Mouse (Mus musculus) hindbrain, embryonic 13.5 days (tissue): ENCODE data around the gene Lingo3. TPM values are rescaled to one million over a fixed set of nuclear protein-coding genes. Genes with fewer than 3 reads are reported as not detected.

Experiments used
- ATAC-seq: fragments of 200-750 bp; cut with Nextera tagmentation; 2 replicates; pipeline ENCODE4 v1.8.0; 2017; ENCODE audit warnings: moderate TSS enrichment; ENCODE audit not compliant: low FRiP score
- H3K27ac ChIP-seq: fragments of 300-500 bp; sonication (generic); 2 replicates; pipeline ENCODE4 v1.5.1; 2015; ENCODE audit warnings: inconsistent platforms, mild to moderate bottlenecking, moderate library complexity
- H3K27me3 ChIP-seq: fragments of 300-500 bp; sonication (generic); 2 replicates; pipeline ENCODE4 v1.6.1; 2015; ENCODE audit warnings: mild to moderate bottlenecking, inconsistent platforms
- H3K36me3 ChIP-seq: fragments of 300-500 bp; sonication (generic); 2 replicates; pipeline ENCODE4 v1.6.1; 2015; ENCODE audit warnings: mild to moderate bottlenecking, inconsistent platforms
- H3K4me1 ChIP-seq: fragments of 300-500 bp; sonication (generic); replicated peaks from 2 replicates; pipeline ENCODE4 v1.6.1; 2015; ENCODE audit warnings: inconsistent platforms
- H3K4me2 ChIP-seq: fragments of 300-500 bp; sonication (generic); 2 replicates; pipeline ENCODE4 v1.6.1; 2015; ENCODE audit warnings: inconsistent platforms, mild to moderate bottlenecking, moderate library complexity
- H3K4me3 ChIP-seq: fragments of 300-500 bp; sonication (generic); 2 replicates; pipeline ENCODE4 v1.5.1; 2015; ENCODE audit warnings: mild to moderate bottlenecking, inconsistent platforms
- H3K9ac ChIP-seq: fragments of 300-500 bp; sonication (generic); 2 replicates; pipeline ENCODE4 v1.6.1; 2015; ENCODE audit warnings: mild to moderate bottlenecking, inconsistent platforms
- H3K9me3 ChIP-seq: fragments of 300-500 bp; sonication (generic); 2 replicates; pipeline ENCODE4 v1.6.1; 2016; ENCODE audit warnings: inconsistent platforms
- WGBS: fragments of 180-500 bp; shearing (Covaris S2); methylation state at CpG from one replicate; pipeline ENCODE4 v1.1.7; 2015; 5-methylcytosine and 5-hydroxymethylcytosine counted together
- polyA plus RNA-seq: library from polyadenylated mRNA; unstranded; fragments of >200 nt; fragmentation: Nextera tagmentation; extraction: Ambion mirVana; gene quantifications from 2 replicates; pipeline ENCODE4 v1.2.1, GENCODE M21; 2015

The Lingo3 gene
- polyA plus RNA-seq, 1 experiment from 2014 or later, result 3.4 TPM

DNA sequence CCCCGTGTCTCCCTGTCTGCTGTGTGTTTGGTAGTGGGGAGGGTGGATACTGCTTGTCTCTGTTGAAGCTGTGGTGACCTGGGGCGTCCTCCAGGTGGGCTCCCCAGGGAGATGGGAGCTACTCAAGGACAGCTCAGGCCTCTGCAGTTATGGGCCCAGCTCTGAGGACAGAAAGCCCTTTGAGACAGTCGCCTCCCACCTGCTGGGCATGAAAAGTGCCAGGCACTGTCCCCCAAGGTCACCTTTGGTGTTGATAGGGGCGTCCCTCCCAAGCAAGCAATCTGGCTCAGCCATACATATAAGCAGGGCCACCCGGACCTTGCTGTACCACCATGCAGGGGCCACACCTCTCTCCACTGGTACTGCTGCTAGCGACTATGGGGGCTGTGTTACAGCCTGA is 38.9 kb downstream of the Lingo3 start, which contains the start of gene Amh:
TSS of gene Amh (plus strand) at position 328 of the 400 bp plus-strand sequence.
- Histone ChIP-seq H3K4me3 (no peak within 1 kb of the TSS), H3K27ac (no peak within 1 kb of the TSS), H3K9me3 (no peaks in the 10 kb centered on the region), H3K4me2 (peak within 1 kb of the TSS; percentile 95; the same call in 1 of the 2 replicates), H3K4me1 (peaks cover 50% of the 10 kb centered on the region), H3K36me3 (peaks cover 46% of the 10 kb centered on the region), H3K27me3 (peaks cover 40% of the 10 kb centered on the region), H3K9ac (peak within 1 kb of the TSS; percentile 82; the same call in 1 of the 2 replicates)
- 74% methylated on average over 6 of the region's 6 CpGs for WGBS
- ATAC-seq, result no peak

DNA sequence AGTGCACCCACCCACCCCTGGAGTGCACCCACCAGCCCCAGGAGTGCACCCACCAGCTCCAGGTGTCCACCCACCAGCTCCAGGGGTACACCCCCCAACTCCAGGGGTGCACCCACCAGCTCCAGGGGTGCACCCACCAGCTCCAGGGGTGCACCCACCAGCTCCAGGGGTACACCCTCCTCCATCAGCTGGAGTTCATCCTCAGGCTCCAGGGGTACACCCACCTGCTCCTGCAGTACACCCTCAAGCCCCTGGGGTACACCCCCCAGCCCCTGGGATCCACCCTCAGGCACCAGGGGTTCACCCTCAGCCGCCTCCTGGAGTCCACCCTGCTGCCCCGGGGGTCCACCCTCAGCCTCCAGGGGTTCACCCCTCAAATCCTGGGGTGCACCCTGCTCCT is 39.5 kb downstream of the Lingo3 start:
- H3K4me2 ChIP-seq, result no peak overlapping the region
- H3K4me1 ChIP-seq, result peaks cover 54% of the 10 kb centered on the region
- no peak overlapping the region for H3K9ac ChIP-seq
- H3K4me3 ChIP-seq, result no peak overlapping the region
- peaks cover 46% of the 10 kb centered on the region for H3K36me3 ChIP-seq
- no peak overlapping the region for H3K27ac ChIP-seq
- WGBS, result 100% methylated on average over 2 of the region's 2 CpGs
- H3K27me3 ChIP-seq, result peaks cover 34% of the 10 kb centered on the region
- H3K9me3 ChIP-seq, result no peaks in the 10 kb centered on the region
- ATAC-seq, result no peak

DNA sequence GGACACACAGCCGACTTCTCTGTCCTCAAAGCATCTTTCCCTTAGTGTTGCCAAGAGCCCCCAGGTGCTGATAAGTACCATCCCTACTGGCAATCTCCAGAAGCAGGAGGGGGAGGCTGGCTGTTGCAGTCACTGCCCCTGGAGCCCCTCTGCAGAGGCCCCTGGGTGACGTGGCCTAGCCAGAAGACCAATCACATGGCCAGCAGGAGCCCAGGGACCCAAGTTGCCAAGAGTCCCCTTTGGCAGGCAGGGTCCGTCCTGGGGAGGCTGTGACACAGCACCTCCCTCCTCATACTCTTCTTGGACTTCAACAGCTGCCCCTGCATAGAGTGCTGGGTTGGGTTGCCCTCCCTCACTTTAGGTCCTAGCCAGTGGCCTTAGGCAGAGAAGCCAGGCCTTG is 40.8 kb downstream of the Lingo3 start:
- peaks cover 21% of the 10 kb centered on the region for H3K27me3 ChIP-seq
- no peak for ATAC-seq
- H3K4me1 ChIP-seq, result peaks cover 43% of the 10 kb centered on the region
- H3K4me3 ChIP-seq, result no peak overlapping the region
- H3K9me3 ChIP-seq, result no peaks in the 10 kb centered on the region
- no peak overlapping the region for H3K27ac ChIP-seq
- no peak overlapping the region for H3K4me2 ChIP-seq
- no peak overlapping the region for H3K9ac ChIP-seq
- peaks cover 46% of the 10 kb centered on the region for H3K36me3 ChIP-seq
- WGBS, result 97% methylated on average over 3 of the region's 3 CpGs

DNA sequence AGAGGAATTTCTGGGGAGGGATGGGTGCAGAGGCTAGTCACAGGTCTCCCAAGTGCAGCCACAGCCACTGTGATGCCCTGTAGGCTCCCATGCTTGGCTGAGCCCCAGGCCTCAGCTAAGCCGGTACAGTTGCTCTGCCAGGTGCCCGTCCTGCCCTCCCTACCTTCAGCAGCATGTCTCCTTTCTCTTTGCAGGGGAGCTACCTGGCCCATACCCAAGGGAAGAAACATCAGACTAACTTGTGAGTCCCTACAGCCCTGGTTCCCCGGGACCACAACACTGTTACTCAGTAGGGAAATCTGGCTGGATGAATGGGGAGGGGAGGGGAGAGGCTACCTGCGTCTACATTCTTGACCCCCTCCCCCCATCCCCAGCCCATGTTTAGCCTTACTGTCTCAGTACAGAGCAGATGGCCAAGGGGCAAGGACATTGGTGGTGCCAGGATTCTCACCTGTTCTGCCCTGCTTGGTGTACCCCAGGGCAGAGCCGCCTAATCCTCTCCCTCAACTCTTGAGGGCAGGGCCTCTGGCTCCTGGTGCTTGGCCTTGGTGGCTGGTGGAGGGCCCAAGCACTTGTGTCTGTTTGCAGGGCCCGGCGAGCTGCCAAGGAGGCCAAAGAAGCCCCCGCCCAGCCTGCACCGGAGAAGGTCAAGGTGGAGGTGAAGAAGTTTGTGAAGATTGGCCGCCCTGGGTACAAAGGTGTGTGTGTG is 41.5 kb downstream of the Lingo3 start:
- Histone ChIP-seq H3K27me3 (peaks cover 20% of the 10 kb centered on the region), H3K36me3 (peaks cover 46% of the 10 kb centered on the region), H3K9ac (no peak overlapping the region), H3K27ac (no peak overlapping the region), H3K4me2 (no peak overlapping the region), H3K9me3 (no peaks in the 10 kb centered on the region), H3K4me3 (no peak overlapping the region), H3K4me1 (peaks cover 38% of the 10 kb centered on the region)
- ATAC-seq, result no peak
- 93% methylated on average over 10 of the region's 10 CpGs for WGBS

DNA sequence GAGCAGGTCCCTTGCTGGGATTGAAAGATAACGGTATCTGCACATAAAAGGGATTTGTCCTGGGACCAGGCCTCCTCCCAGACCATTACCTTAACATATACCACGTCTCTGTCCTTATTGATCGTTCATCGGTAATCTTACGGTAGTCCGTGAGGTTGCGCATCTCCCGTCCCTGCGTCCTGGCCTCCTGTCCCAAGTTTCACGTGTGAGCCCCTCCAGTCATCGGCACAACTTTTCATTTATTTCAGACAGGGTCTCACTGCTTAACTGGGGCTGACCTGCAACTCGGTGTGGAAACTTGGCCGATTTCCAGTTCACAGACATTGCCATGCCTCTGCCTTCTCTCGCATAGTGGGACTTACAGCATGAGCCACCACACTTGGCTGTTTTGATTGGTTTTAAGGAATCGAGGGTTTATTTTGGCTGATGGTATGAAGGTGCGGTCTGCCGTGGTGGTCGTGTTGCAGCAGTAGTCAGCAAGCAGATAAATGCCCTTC is 44.7 kb downstream of the Lingo3 start:
- Histone ChIP-seq H3K9me3 (no peaks in the 10 kb centered on the region), H3K36me3 (peaks cover 57% of the 10 kb centered on the region), H3K4me3 (peak overlapping the region; percentile 92), H3K4me2 (peak overlapping the region; percentile 93), H3K27me3 (peaks cover under 1% of the 10 kb centered on the region; the same call in 1 of the 2 replicates), H3K27ac (peak overlapping the region; percentile 97), H3K4me1 (peaks cover 44% of the 10 kb centered on the region), H3K9ac (peak overlapping the region; percentile 94)
- 4% methylated on average over 18 of the region's 18 CpGs for WGBS
- no peak for ATAC-seq

DNA sequence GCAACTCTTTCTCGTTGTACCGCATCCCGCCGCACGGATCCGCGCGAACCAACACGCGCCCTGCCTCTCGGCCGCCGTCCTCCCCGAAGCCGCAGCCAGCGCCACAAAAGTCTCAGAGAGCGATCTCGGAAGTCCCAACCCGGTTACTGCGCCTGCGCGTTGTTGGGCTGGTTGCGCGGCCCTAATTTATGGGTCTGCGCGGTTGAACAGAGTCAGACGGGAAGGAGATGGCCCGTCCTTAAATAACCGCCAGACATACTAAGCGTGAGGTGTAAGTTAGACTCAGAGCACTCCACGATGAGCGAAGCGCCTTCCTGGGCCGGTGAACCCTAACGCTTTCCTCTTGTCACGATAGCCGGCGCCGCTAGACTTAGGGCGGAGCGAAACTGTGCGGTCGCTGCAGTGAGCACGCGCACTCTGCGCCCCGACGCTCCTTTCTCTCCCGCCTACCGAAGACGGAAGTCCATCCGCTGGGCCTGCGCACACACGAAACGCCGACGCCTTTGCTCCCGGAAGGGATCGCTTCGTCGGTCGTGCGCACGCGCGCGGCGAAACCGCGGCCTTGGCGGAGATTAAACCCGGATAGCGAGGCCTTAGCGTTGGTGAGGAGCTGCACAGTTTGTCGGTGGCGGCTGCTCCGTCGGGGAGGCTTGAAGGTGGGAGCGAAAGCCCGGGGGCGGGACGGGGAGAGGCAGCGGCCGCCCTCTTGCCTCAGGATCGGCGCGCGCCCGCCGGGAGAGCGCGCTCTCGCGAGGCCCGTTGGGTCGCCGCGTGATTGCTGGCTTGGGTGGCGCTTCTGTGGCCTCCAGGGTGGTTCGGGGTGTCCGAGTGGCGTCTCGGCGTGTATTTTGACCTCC is 45.5 kb downstream of the Lingo3 start, which contains the start of the genes Sf3a2 and Plekhj1:
TSS of gene Sf3a2 (plus strand) at position 49 of the 857 bp plus-strand sequence.
TSS of gene Plekhj1 (minus strand) at position 477 of the 857 bp plus-strand sequence.
- WGBS, result under 1% methylated on average over 104 of the region's 104 CpGs
- no peaks in the 10 kb centered on the region for H3K27me3 ChIP-seq
- peak within 1 kb of the TSS; percentile 94 for H3K9ac ChIP-seq
- H3K27ac ChIP-seq, result peak within 1 kb of the TSS; percentile 97
- peak; percentile 91 for ATAC-seq
- peak within 1 kb of the TSS; percentile 92 for H3K4me3 ChIP-seq
- no peaks in the 10 kb centered on the region for H3K9me3 ChIP-seq
- peaks cover 57% of the 10 kb centered on the region for H3K36me3 ChIP-seq
- H3K4me1 ChIP-seq, result peaks cover 44% of the 10 kb centered on the region
- peak within 1 kb of the TSS; percentile 93 for H3K4me2 ChIP-seq

DNA sequence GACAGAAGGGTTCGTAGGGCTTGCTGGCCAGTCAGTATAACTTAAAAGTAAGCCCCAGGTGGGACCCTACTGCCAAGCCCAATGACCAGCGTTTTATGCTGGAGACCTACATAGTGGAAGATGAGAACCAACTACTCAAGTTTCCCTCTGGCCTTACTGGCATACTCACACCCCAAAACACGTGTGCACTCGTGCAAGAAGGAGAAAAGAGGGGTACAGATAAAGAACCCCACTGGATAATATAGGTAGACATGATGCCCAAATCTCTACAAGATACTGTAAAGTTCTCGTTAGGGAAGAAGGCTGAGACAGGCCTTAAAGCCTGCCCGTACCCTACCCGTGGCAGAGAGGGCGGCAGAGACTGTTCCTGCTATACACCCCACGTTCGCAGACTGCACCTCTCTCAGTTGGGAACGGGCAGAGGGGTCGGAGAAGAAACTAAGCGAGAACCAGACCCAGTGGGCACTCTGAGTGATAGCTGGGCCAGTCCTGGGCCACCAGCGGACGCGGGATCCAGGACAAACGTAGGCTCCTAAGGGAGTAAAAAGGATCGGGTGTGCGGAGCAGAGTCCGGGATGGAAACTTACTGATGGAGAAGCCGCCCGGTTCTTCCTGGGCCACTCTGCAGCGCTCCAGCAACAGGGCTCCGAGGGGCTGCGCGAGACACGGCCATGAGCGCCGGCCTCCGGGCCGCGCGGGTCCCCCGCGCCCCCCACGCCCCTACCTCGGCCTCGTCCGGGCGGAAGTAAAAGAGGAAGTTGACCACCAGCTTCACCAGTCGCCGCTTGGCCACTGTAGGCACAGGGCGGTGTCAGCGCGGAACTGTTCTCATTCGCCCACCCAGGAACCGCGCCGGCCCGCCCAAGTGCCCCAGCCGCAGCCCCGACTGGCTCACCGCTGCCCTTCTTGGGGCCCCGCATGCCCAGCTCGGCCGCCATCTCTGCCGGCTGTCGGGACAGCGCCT is 46.4 kb downstream of the Lingo3 start:
- H3K4me1 ChIP-seq, result peaks cover 44% of the 10 kb centered on the region
- ATAC-seq, result peak; percentile 79
- no peaks in the 10 kb centered on the region for H3K9me3 ChIP-seq
- H3K4me3 ChIP-seq, result peak overlapping the region; percentile 92
- H3K9ac ChIP-seq, result peak overlapping the region; percentile 94
- 4% methylated on average over 58 of the region's 59 CpGs for WGBS
- H3K27me3 ChIP-seq, result no peaks in the 10 kb centered on the region
- H3K27ac ChIP-seq, result peak overlapping the region; percentile 97
- peak overlapping the region; percentile 93 for H3K4me2 ChIP-seq
- H3K36me3 ChIP-seq, result peaks cover 57% of the 10 kb centered on the region

DNA sequence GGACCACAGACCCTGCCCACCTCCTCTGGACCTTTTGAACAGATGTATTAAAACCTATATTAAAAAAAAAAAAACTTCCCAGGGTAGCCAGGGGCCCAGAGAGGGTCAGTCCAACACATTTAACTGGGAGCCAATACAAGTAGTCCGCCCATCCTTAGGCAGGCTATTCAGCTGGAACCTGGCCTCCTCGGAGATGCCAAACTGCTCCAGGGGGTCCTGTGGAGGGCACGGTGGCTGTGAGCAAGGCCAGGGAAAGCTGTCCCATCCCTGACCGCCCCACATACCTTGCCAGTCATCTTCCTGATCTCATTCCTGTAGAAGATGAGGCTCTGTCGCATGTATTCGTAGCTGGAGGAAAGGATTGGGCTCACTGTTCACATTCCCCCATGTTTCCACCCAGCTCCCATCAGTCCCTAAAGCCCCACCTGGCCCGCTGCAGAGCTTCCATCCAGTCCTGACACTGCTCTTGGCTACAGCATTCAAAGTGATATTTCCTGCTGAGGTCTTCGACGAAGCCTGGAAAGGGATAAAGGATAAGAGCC is 47.5 kb downstream of the Lingo3 start:
- no peaks in the 10 kb centered on the region for H3K9me3 ChIP-seq

DNA sequence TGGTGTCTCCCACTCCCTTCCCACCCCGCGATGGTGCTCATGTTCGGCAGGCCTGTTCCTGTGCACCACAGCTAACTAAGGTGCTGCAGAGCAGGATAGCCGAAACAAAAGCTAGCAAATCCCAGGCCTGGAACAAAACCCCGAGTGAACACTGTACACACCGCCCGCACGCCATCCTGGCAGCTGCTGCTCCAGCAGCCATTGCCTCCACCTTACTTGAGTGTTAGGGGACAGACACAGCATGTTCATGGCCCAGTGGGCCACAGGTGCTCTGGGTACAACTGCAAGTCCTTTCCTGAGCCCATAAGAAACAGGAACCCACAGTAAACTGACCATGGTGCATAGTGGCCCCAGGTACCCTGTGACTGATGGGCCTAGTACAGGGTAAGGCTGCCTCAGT is 49.1 kb downstream of the Lingo3 start:
- 0 out of 2 replicates have a peak overlapping the region, but pooled peaks have one; percentile 18 for H3K27ac ChIP-seq
- peaks cover 68% of the 10 kb centered on the region for H3K36me3 ChIP-seq
- peaks cover 33% of the 10 kb centered on the region for H3K4me1 ChIP-seq
- H3K4me3 ChIP-seq, result no peak overlapping the region
- no peak for ATAC-seq
- no peak overlapping the region for H3K9ac ChIP-seq
- H3K9me3 ChIP-seq, result no peaks in the 10 kb centered on the region
- no peak overlapping the region for H3K4me2 ChIP-seq
- H3K27me3 ChIP-seq, result no peaks in the 10 kb centered on the region
- 88% methylated on average over 8 of the region's 8 CpGs for WGBS

More for the DNA sequence above, 47.5 kb downstream of the Lingo3 start:
- Histone ChIP-seq H3K27me3 (no peaks in the 10 kb centered on the region), H3K27ac (no peak overlapping the region), H3K36me3 (peaks cover 57% of the 10 kb centered on the region), H3K4me2 (peak overlapping the region; percentile 93), H3K4me3 (peak overlapping the region; percentile 92), H3K9ac (peak overlapping the region; percentile 94), H3K4me1 (peaks cover 44% of the 10 kb centered on the region)
- ATAC-seq, result no peak
- 87% methylated on average over 9 of the region's 9 CpGs for WGBS

DNA sequence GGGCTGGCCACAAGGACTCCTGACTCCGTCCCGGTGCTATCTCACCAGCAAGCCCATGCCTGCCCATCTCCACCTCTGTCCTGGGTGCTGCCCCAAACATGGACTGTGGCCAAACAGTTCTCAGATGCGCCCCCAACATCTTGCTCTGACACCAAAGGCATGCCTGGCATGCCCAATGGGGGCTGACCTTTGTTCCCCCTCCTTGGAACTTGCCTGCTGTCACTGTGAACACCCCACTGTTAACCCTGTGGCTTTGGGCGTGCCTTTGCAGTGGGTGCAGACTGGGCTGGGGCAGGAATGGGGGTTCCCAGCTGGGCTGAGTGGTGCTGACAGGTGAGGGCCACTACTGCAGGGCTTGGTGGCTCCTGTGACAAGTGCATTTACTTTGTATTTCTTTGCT is 50.0 kb downstream of the Lingo3 start:
- Histone ChIP-seq H3K4me2 (no peak overlapping the region), H3K27ac (peak overlapping the region; percentile 18; the same call in 1 of the 2 replicates), H3K4me3 (no peak overlapping the region), H3K36me3 (peaks cover 77% of the 10 kb centered on the region), H3K4me1 (peaks cover 26% of the 10 kb centered on the region), H3K9ac (no peak overlapping the region), H3K27me3 (no peaks in the 10 kb centered on the region), H3K9me3 (no peaks in the 10 kb centered on the region)
- no peak for ATAC-seq
- 92% methylated on average over 4 of the region's 4 CpGs for WGBS
